Mouse (Mus musculus) activated CD4-positive, CD25-positive, alpha-beta regulatory T cell, adult 4 months (primary cell): ENCODE data around the gene Adnp. TPM values are rescaled to one million over a fixed set of nuclear protein-coding genes. Genes with fewer than 3 reads are reported as not detected.

Source experiments
- ATAC-seq: one replicate; pipeline ENCODE4 v1.8.0; 2017
- polyA plus RNA-seq, 2 experiments: library from polyadenylated mRNA; unstranded; fragments of 100-300 nt; shearing (Covaris generic); gene quantifications; one replicate each; pipeline ENCODE4 v1.2.1; 2017

The Adnp gene
- polyA plus RNA-seq, result 1 to 10 TPM in 1 of 2 experiments, under 1 TPM in 1; 0.63 to 4.7 TPM

DNA sequence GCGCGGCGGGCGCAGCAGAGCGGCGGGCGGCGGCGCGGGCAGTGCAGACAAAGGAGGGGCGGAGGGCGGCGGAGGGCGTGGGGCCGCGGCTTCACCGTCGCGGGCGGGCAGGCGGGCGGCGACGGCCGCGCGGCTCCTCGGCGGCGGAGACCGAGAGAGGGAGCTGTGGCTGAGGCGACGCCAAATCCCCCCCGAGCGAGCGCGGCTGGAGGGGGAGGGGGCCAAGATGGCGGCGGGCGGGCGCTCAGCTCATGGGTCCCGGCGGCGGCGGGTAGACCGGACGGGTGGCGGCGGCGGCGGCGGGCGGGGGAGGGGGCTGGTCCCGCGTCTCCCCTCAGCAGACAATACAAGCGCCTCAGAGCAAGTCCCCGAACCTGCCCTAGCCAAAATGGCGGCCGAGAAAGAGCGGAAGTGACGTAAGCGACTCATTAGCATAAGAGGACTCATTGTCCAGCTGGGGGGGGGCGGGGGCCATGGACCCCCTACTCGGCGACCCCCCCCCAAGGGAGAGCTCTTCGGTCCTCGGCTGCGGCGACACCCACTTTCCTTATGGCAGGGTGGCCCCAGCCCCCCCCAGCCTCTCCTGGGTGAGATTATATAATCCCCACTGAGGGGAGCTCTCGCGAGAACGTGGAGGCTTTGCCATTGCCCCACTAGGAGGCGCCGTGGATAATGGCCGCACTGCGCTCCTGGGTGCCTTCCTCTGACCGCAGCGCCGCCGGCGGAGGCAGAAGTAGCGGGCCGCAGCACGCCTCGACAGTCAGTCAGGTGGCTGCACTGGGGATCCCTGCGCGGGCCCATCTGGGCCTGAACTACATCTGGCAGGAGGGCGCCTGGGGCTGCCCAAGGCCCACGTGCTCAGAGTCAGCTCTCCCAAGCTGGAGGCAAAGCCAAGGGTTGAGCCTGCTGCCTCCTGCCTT, at the start of gene Adnp:
TSS of gene Adnp (minus strand) at position 388 of the 920 bp plus-strand sequence.
- peak; percentile 86 for ATAC-seq

DNA sequence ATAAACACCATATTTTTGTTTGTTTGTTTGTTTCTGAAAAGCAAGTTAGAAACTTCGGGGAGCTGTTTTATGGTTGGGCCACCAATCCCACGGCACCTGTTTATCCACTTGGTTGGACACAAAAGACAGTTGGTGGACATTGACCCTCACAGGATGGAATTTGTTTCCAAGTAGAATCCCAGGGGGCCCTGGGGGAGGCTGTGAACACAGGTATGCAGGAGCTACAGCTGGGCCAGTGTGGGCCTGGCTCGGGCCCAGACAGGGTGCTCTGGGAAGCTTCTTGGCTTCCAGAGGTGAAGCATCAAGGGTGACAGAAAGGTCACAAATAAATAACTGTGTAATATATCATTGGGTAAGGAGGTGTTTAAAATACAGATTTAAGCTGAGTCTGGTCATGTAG, 49.6 kb upstream of the Adnp start:
- no peak for ATAC-seq

DNA sequence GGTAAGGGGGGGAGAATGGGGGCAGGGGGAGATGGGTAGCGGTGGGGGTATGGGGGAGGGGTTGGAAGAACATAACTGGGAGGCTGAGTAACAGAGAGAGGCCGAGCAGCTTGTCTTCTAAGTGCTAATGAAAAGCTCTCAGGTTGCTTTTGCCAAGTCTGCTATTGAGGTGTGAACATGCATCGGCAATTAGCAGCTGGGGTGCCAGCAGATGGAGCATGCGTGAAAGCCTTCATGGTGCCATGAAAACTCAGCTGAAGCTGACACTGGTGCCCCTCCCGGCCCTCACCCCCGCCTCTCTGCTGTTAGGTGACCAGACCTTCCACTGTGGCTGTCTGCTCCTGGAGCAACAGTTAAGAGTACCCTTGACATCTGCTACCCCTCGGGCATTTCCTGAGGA, 46.9 kb upstream of the Adnp start:
- no peak for ATAC-seq

DNA sequence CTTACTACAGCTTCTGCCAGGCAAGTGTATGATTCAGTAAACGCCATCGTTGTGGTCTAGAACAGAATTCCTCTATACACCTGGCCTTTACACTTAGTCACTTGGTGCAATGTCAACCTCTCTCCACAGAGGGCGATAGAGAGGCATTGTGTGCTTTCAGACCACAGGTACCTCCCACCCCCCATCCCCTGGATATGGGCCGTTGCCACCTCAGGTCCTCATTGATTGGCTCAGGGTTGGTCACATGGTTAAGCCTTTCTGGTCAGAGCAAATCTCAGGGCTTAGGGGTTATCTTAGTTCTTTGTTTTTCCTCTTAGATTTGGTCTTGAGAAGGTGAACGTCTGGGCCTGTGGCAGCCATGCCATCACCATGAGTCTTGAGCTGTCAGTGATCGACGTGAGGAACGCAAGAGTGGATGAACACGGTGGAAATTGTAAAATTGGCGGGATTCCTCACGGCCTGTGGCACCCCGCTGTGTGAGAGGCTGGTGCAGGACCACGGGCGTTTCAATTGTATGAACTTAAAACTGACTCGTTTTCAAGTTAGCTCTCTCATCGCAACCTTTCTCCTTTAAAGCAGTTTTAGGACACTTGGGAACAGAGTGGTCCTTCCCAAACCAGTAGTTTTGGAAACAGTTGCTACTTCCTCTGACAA, 45.9 kb upstream of the Adnp start:
- no peak for ATAC-seq

DNA sequence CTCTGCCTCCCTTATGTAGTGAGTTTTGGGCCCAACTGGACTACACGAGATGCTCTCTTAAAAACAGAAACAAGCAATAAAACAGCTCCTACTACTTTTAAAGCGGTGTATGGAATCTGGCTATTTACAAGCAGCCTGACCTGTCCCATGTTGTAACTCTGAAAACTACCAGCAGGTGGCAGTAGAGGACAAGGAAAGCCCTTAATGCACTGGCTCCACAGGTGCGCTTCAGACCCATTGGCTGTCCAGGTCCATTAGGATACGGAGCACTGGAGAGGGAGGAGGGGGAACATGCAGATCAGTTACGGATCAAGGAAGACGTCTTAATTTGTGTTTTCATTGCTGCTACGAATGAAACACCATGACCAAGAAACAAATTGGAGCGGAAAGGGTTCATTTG, 43.4 kb upstream of the Adnp start:
- ATAC-seq, result peak; percentile 63

DNA sequence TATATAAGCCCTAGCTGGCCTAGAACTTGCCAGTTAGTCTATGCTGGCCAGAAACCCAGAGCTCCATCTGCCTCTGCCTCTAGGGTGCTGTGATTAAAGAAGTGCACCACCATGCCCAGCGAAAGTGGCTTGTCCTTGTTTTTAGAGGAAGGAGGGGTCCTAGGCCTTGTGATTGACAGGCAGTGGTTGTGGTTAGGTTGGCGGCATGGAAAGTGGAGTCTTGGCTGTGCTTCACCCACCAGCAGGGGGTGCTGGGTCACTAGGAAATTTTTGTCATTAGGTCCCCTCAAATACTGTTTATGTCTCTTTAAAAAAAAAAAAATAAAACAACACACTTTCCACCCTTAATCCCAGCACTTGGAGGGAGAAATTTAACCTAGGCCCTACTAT, 41.9 kb upstream of the Adnp start:
- ATAC-seq, result no peak

DNA sequence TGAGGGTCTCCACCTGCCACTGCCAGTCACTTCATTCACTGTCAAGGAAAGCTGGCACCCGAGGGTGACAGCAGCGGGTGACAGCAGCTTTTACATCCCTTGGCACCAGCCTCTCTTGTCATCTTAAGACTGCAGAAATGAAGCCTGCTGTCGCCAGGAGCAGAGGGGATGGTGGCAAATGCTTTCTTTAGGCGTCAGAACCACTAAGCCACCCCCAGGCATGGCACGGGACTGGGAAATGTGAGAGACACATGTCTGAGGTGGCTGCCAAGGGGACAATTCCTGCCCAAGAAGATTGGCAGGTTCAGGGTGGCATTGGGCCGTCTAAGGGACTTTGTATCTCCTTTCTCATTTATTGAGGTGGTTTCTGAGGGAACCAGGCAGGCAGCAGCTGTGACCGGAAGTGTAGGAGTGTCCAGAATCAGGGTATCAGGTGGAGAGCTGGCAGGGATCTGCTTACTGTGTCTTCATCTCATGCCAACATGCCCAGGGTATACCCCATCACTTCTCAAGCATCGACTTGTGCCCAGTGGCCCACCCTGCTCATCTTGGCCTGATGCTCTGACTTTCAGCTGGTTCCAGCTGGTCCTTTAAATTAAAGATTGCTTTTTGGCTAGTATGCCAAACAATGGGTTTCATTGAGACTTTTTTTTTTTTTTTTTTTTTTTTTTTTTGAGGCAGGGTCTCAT, 41.4 kb upstream of the Adnp start:
- no peak for ATAC-seq

DNA sequence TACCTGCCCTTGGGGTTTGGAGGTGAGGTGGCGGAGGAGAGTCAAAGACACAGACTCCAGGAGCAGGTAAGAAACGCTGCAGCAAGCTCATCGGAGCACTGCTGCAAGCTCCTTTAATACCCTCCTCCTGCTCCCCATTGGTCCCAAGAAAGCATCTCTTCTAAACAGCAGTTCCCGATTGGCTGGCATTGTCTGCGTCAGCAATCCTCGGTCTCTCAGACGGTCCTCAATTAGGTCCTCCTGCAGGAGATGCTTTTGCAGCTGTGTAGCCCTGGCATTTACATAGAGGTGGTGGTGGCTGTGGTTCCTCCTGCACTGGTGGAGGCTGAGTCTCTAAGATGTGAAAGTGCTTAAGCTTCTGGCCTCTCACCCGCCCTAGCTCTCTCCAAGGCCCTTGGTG, 38.7 kb upstream of the Adnp start:
- no peak for ATAC-seq

DNA sequence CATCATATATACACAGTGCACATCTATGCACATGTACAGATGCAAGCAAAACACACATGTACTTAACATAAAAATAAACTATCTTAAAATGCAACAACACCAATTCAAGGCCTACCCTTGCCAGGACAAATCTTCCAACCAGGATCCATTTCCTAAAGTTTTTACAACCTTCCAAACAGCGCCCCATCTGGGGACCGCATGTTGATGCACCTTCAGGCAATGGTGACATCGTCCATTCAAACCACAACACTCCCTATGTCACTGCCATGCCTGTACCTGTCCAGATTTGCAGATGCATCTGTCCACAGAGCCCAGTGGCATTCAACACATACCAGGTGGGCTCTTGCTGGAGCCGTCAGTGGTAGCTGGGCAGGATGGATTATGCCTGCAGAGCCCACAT, 36.4 kb upstream of the Adnp start:
- ATAC-seq, result no peak

DNA sequence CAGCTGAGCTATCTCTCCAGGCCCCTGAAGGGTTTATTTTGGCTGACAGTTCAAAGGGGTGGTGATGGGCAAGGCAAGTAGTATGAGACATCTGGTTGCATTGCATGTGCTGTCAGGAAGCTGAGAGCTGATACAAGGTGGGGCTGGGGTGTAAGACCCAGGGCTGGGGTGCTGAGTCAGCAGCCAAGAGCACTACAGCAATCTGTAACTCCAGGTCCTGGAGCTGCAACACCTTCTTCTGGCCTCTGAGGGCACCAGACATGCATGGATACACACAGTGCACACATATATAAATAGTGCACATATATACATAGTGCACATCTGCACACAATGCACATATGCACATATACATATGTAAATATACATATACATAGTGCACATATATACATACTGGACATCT, 35.9 kb upstream of the Adnp start:
- ATAC-seq, result no peak

DNA sequence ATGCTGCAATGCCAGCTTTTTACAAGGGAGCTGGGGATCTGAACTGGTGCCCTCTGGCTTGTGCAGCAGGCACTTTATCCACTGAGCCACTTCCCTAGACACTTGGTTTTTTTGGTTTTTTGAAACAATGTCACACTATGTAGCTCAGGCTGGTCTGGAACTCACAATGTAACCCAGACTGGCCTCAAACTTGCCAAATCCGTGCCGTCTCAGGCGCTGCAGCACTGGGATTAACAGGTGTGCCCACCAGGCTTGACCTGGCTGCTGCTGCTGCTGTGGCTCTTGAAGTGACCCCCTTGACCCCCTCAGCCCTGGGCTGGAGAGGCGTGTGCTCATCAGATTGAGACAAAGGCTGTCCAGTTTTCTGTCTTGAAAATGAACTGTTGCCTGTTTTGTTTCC, 31.4 kb upstream of the Adnp start:
- no peak for ATAC-seq

DNA sequence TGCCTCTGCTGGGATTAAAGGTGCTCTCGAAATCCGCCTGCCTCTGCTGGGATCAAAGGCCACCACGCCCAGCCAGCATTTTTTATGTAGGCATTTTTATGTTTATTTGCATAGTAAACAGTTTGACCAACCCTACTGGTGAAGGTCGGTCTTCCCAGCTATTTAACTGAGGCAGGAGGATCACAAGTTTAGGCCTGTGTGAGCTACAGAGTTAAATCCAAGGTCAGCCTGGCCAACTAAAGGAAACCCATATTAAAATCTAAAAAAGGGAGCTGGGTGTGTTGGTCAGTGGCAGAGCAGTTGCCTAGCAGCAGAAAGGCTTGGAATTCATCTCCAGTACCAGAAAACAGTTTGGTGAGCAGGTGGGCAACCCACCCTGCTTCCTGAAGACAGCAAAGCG, 26.4 kb upstream of the Adnp start:
- no peak for ATAC-seq

DNA sequence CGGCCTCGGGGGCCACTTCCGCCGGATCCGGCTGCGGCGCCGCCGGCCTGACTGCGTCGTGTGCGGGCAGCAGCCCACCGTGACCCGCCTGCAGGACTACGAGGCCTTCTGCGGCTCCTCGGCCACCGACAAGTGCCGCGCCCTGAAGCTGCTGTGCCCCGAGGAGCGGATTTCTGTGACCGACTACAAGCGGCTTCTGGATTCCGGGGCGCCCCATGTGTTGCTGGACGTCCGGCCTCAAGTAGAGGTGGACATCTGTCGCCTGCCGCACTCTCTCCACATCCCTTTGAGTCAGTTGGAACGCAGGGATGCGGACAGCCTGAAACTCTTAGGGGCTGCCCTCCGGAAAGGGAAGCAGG, 24.5 kb upstream of the Adnp start:
- no peak for ATAC-seq

DNA sequence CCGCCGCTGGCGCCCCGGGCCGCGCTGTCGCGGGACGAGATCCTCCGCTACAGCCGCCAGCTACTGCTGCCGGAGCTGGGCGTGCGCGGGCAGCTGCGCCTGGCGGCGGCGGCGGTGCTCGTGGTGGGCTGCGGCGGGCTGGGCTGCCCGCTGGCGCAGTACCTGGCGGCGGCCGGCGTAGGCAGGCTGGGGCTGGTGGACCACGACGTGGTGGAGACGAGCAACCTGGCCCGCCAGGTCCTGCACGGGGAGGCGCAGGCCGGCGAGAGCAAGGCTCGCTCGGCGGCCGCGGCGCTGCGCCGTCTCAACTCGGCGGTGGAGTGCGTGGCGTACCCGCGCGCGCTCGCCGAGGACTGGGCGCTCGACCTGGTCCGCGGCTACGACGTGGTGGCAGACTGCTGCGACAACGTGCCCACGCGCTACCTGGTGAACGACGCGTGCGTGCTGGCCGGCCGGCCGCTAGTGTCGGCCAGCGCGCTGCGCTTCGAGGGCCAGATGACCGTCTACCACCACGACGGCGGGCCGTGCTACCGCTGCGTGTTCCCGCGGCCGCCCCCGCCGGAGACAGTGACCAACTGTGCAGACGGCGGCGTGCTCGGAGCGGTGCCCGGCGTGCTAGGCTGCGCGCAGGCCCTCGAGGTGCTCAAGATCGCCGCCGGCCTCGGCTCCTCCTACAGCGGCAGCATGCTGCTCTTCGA, 24.0 kb upstream of the Adnp start:
- peak; percentile 44 for ATAC-seq

DNA sequence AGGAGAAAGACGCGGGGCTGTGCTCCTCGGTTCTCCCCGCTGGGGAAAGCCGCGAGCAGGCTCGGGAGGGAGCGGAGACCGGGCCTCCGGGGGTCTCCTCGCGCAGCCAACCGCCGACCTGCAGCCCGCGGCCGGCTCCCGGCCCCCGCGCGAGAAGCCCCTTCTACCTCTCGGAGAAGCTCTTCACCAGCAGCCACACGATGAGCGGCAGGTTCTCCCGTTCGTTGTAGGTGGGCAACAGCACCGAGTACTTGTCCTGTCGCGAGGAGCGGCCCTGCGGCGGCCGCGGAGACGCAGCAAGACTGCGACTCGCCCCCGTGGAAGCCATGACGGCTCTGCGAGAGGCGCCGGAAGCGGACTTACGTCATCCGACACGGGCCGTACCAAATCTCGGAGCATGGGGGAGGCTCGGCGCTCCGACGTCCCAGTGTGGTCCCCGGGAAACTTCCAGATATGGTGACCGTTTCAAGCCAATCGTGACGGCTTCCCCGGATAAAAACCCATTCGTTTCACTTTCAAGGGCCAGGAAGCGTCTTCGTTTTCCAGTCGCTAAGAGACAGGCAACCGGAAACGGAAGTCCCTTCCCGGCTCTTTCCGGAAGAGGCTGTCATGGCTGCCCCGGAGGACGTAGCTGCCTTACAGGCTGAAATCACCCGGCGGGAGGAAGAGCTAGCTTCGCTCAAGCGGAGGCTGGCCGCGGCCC, 23.3 kb upstream of the Adnp start, which contains the start of the genes Gm20716, Dpm1 and Mocs3:
TSS of gene Gm20716 (minus strand) at position 339 of the 703 bp plus-strand sequence.
TSS of gene Dpm1 (minus strand) at position 566 of the 703 bp plus-strand sequence.
TSS of gene Mocs3 (plus strand) at position 597 of the 703 bp plus-strand sequence.
- peak; percentile 81 for ATAC-seq

DNA sequence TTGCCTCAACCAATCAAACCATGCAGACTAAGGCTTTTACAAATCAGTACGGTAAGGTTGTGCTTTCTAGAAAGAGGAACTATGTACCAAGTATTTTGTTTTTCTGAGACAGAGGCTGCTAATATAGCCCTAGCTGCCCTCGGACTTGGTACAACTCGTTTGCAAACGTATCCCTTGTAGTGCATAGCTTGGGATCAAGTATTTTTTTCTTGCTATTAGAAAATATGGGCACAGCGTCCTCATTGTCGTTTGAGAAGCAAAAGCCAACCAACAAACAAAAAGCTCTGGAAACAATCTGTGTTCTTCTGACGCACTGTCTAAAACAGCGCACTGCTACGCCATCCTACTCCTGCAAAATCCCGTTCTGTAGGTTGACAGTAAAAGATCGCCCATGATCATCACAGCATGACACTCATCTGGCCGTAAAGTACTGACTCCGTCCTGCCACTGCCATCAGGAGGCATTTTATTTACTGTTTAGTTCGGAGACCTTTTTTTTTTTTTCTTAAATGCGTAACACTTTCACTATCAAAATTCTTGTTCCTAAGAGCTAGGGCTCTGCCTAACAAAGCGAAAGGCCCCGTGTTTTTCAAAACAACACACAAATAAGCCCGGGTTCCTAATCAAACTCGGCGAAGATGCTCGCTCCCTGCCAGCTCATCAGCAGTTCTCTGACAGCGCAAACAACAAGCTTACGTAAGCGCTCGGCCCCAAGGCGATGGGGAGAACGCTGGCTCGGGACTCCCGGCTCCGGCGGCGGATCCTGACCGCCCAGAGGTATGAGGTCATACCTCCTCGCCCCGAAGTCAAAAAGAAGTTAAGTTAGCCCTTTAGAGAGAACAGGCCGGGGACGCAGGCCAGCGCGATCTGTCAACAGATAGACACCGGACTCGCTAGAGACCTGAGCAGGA, 22.5 kb upstream of the Adnp start:
- peak; percentile 21 for ATAC-seq

DNA sequence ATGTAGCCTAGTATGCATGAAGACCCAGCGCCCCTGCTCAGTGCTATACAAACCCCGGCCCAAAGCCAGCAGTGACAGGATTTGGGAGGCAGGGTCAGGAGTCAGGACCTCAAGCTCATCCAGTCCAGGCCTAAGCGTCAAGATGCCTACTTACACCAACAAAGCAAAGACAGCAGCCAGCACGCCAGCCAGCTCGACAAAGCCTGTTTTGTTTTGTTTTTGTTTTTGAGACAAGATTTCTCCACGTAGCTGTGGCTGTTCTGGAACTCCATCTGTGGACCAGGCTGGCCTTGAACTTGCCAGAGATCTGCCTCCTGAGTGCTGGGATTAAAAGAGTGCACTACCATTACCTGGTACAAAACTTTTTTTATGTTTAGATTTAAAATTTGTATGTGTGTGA, 16.4 kb upstream of the Adnp start:
- ATAC-seq, result no peak

DNA sequence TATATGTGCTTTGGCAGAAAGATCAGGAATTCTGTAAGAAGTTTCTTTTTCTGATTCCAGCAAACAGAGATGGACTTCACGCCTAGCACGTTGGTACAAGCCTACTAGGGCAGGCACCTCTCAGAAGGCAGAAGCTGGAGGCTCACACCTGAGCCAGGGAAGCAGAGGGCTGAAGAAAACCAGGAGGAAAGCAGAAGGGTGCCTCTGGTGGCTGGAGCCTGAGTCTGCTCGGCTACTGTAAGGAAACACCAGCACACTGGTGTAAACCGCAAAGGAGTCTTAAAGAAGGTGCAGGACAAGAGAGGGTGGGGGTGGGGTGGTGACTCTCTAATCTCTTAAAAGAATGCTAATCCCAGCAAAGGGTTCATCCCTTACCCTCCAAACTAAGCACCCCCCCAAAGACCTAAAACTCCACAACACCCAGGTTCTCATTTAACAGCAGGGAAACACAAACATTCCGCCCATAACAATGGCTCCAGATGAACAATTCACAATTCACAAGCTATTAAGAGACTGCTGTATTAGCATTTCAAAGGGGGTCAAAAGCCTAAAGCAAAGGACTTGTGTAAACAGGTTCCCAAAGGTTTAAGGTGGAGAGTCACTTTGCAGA, 7.0 kb upstream of the Adnp start:
- no peak for ATAC-seq

DNA sequence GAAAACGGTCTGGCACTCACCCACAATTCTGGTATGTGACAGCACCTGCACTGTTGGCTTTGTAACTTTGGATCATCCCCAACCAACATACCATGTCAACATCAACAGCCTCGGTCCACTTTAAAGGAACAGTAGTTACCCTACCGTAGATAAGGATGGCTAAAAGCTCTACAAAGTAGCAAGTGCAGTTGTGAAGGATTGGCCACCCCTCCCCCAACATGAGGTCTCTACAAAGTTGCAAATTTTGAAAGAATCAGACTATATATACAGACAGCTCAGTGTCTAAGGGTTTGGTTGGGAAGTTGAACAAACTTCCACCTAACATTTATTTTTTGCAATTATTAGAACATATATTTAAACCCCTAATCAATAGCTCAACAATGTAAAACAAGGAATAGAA, 971 bp upstream of the Adnp start:
- ATAC-seq, result no peak
